Mouse (Mus musculus): ENCODE measurements around the gene Cnih2.
A peak's percentile ranks its signal among the peaks of the same experiment; 100 is the strongest.

Gene Cnih2

DNA sequence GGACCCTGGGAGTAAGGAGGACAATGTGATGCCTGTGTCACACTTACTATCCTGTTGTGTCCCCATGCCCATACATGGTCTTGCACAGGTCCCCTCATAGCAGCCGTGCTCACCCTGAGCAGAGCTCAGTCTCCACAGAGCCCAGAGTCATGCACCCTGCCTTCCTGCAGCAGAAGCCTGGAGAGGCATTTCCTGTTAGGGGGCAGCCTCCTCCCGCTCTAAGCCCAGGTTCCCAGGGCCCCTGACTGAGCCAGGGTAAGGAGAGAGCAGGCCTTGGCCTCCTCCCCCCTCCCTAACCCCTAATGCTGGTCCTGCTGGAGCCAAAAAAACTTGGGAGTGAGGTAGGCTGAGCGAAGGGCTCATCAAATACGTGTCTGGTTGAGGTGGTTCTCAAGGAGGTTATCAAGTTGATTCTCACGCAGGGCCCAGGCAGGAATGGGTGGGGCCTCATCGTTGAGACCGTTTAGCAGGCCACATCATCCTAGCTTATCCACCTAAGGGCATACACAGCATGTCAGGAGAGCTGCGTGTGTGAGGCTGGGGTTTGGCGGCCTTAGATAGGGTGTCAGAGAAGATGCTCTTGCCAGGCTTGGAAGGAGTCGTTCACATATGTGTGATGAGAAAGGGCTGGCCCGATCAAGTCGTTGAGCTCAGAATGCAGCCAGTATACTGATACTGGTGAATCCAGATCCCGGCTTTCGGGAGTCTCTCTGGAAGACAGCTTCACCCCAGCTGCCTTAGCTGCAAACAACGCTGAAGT, 31.1 kb downstream of the Cnih2 start:
- DNase-seq, result no peak

DNA sequence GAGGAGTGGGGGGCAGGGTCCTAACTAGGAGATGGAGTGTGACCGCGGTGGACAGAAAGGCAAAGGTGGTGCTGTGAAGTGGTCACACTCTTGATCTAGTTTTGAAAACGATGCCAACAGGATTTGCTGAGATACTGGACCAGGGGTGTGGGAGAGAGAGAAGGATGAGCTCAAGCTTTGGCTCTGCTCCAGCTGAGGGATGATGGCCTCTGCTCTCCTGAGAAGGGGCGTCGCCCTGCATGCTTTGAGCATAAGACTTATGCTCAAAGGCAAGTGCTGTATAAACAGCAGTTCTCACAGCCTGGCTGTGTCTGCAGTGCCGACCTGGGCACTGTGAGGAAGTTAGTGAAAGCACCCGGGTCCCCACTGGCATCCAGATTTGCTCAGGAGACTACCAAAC, 33.2 kb downstream of the Cnih2 start:
- no peak for DNase-seq

DNA sequence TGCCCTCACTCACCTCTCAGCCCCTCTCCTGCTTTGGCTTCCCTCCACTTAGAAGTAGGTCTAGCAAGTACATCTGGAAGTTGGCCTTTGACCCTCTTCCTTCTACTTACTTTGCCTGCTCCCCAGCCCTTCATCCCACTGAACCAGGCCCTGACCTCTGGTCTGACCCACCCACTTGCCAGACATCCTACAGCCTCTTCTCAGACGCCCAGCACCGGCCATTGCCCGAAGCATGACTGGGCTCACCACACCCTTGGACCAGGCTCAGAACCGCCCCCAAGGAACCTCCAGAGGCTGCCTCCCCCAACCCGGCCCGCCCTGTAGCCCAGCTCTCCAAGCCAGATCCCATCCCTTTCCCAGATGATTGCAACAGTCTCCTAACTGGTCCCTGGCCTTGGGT, 35.9 kb downstream of the Cnih2 start:
- DNase-seq, result no peak

DNA sequence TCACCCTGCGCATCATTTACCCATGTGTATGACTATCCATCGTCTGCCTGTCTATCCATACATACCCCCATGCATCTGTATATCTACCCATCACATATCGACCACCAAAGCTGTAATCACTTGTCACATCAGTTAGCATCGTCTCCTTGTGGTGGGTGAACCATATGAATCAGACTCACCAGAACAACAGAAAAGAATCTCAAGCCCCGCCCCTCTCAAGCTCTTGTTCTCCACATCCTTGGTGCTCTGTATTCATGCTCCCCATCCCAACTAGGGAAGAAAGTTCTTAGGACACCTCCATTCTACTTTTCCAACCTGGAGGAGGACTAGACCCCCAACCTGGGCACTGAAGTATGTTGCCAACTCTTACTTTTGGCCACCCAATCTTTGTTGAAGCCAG, 36.3 kb downstream of the Cnih2 start:
- DNase-seq, result no peak

DNA sequence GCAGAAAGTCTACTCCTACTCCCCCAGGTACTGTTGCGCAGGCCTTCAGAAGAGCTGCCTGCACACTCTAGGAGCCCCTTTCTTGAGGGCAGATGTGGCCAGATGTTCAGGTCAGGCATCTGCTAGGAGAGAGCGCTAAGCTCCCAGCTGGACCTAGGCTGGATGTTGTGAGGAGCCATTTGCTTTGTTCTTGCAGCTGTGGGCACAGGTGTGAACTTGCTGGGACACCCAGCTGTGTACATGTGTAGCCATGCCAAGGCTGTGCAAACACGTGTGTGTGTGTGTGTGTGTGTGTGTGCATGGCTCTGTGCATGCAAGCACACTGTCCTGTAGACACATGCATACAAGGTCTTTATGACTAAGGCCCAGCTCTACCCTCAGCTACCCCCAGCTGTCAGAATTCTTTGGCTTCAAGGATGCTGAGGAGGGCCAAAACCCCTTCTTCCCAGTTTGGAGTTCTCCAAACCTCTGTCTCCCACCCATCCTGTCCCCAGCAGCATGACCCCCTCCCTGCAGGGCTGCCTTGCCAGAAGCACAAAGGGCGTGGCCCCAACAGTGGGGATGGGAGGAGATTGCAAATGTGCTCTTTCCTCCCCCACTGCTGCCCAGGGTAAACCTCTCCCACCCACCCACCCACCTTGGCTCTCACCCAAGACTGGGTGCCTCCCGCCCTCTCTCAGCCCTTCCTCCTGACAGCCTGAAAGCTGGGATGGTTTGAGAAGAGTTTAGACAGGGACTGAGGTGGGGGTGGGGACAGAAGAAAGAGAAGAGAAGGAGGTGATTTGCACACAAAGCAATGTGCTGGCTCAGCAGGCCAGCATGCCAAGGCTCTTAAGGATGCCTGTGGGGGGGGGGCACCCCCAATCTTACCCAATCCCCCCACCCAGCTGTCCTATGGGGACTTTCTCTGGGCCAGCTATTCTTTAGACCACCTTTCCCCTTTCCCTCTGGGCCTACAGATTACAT, 37.7 kb downstream of the Cnih2 start:
- DNase-seq, result no peak

DNA sequence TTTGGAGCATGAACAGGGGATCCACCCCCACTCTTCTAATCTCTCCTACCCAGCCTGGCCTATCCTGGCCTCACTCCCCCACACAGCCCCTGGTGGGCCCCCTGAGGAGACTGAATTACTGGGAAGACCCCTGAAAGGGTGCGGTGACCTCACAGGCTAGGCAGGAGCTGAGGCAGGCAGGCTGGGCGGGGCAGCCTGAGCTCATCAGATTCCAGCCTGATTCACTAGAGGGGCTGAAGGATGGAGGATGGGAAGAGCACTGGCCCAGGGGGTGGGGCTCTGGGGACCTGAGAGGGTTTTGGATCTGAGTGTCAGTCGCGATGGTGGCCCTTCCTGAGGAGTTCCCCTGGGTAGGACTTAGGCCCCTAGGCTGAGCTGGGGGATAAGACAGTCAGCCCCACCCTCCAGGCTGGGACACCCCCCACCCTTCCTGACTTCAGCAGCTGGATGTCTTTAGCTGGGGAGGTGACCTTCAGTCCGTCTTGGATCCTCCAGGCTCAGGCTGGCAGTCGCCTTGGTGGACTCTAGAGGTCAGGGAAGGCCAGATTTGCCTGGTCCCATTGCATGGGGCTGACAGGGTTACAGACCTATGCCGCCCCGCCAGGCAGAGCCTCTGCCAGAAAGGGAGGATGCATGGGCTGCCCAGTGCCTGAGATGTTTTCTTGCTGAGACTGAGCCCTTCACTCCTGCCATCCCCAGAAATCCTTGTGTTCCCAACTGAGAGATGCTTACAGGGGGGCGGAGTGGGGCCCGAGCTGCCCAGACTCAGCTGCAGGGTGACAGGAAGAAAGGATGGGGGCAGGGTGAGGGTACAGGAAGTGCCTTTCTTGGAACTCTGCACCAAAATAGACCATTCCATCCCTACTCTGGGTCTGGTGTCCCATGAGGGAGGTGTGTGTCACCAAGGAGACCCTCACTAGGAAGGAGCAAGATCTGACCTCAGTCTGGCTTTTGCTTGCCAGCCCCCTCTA, 39.2 kb downstream of the Cnih2 start:
- no peak for DNase-seq

DNA sequence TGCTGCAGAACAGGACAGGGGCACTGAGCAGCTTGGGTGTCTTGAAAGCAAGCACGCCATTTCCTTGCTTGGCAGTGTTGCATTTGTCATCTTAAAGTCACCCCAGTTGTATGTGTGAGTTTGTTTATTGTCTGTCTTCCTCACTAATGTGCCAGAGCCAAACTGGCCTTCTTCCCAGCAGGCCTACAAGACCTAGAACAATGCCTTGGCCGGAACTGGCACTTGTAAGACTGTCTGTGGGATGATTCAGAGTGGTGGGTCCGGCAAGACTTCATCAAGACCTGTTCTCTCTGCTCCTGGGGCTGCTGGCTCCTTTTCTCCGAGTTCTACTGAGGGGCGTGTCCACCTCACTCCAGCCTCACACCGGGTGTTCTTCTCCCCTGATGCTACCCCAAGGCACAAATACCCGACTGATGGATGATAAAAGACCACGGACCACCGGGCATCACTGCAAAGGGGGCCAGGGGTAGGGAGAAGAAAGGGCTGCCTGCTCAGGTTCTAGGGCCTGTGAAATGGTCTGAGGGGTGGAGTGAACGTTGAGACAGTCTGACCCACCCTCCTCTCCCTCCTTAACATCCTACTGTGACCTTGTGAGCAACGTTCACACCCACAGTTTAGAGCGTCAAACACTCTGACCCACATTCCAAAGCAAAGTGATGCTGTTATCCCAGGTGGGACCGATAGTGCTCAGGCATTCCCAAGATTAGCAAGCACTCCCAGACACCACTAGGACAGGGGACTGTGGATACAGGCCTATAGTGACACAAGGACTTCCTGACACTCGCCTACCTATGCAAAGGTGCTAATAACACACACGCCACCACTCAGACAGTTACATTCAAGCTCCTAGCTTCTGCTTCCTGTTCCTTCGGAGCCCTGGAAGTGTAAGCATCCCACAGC, 40.2 kb downstream of the Cnih2 start:
- DNase-seq, result no peak

DNA sequence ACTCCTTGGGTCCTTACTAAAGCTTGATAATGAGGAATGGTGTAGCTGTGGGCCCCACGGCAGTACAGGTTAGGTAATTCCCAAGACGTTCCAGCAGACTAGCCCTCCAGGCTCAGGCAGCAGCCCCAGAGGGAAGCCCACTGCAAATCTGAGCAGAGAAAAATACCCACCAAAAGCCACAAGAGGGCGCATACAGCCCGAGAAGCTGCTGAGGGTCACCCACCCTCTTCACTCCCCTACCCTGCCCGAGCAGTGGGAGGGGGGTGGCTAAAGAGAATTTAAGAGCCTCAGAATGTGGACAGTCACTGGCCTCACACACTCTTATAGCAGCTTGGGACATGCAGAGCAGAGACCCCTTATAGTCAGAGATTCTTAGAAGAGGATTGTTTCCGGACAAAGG, 42.1 kb downstream of the Cnih2 start:
- no peak for DNase-seq

DNA sequence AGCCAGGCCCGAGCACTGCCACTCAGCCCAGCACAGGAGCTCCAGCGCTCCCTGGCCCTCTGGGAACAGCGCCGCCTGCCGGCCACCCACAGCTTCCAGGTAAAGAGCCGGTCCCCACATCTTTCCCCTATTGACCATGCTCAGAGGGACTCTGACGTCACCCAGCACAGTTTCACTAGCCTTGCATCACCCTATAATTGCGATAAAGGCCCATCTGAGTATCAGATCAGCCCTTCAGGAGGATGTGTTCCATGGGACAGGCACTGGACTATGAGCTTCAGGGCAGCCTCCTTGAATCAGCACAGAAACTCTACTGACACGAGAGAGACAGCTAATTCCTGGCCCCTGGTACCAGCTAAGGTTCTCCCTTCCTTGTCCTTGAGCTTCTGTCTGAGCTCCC, 44.4 kb downstream of the Cnih2 start:
- peak; percentile 40 for DNase-seq

DNA sequence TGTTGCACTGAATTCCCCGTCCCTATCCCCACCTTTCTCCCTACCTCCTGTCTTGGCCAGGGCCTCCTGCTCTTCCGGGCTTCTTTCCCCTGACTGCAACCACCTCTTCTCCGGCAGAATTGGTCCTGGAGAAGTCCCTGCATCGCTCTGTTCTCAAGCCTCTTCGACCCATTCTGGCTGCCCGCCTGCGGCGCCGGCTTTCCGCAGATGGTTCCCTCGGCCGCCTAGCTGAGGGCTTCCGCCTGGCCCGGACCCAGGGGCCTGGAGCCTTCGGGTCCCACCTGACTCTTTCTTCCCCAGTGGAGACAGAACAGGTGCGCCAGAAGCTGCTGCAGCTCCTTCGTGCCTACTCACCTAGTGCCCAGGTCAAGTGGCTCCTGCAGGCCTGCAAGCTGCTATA, 45.5 kb downstream of the Cnih2 start:
- no peak for DNase-seq

DNA sequence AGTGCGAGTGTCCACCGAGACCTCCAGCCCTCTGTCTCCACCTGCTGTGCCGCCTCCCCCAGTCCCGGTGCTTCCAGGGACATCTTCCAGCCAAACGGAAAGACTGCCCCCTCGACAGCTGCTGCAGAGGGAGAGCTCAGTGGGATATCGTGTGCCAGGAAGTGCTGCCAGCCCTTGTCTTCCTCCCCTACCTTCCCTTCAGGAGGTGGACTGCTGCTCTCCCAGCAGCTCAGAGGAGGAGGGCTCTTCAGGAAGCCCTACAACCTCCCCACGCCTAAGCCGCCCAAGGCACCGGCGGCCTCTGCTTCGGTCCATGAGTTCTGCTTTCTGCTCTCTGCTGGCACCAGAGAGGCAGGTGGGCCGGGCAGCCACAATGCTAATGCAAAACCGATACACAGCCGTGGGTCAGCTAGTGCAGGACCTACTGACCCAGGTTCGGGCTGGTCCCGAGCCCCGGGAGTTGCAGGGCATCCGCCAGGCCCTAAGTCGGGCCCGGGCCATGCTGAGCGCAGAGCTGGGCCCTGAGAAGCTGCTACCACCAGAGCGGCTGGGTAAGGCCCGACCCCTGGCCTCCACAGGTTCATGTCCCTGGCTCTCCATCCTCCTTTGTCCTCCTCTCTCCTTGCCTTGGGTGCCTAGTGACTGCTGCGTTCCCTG, 46.0 kb downstream of the Cnih2 start:
- no peak for DNase-seq

DNA sequence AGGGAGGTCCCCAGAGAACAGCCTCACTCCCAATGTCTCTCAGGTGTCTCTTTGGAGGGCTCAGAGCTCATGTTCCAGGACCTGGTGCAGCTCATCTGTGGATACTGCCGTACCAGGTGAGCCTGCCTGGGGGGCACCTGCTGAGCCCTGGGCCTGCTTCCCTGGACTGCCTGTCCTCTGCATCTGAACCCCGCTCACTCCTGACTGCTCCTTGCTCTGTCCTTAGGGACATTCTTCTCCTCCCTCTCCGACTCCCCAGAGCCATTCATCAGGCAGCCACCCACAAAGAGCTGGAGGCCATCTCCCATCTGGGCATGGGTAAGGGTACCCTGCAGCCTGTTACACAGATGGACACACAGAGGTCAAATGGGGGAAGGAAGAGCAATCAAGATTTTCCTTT, 46.8 kb downstream of the Cnih2 start:
- no peak for DNase-seq

DNA sequence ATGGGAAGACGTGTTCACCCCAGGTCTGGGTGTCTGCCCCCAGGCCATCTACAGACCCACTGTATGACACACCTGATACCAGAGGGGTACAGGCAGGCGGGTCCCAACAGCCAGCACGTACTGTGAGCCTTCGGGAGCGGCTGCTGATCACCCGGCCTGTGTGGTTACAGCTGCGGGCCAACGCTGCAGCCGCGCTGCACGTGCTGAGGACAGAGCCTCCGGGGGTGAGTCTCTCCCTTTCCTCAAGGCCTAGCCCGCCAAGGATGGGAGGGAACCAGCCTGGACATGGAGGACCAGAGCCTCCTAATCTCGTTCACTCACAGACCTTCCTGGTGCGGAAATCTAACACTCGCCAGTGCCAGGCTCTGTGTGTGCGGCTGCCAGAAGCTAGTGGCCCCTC, 47.3 kb downstream of the Cnih2 start:
- no peak for DNase-seq

DNA sequence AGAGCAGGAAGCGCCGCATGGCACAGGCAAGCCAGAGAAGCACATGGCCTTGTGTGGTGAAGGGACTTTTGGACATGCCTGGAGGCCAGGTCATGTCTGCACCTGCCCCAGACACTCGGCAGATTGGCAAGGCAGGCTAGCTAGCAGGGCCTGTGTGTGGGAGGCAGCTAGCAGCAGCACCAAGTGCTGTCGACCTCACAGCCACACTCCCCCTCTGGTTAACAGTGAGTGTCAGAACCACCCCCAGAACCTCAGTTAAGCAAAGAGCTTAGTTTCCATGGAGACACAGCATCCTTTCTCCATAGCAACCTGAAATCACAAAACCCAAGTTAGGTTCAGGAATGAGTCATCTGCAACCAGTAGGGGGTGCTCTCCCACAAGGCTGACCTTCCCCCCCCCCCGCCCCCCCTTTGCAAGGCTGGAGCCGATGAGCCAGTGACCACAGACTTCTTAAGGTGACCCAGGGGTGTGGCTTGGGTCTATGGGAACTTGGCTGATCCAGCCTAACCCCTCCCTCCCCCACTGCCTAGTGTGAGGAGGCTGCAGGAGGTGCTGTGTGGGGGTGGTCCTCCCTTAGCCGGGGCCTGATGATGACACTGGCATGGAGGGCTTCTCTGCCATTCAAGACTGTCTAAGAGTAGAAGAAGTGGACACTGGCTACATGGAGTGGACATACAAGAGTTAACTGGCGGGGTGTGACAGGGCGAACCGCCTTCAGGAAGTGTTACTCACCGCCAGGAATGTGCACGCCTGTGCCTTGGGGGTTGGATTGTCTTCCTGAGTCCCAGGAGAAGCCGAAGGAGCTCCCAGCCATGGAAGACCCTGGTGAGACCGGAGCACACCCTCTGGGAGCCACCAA, 48.0 kb downstream of the Cnih2 start, which contains the start of gene Rin1:
Gene Rin1 (plus strand): TSS at position 435 of the 859 bp plus-strand sequence.
- DNase-seq, result peak; percentile 68

DNA sequence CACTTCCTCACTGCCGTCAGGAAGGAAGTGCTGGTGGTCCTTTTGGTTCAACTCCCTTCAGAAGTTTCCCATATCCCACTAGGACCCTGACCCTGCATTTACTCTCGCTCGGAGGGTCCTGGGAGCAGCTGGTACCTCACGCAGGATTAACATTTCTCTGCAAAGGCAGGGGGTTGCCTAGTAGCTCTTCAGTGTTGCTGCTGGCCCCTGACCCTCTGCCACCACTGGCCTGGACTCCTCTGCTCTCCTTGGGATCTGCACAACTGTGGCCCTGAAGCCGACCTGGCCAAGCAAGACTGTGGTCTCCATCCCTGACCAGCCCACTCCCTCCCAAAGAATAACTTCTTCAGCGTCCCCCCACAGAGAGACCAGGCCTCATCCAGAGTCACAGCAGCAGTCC, 49.0 kb downstream of the Cnih2 start:
- DNase-seq, result no peak

DNA sequence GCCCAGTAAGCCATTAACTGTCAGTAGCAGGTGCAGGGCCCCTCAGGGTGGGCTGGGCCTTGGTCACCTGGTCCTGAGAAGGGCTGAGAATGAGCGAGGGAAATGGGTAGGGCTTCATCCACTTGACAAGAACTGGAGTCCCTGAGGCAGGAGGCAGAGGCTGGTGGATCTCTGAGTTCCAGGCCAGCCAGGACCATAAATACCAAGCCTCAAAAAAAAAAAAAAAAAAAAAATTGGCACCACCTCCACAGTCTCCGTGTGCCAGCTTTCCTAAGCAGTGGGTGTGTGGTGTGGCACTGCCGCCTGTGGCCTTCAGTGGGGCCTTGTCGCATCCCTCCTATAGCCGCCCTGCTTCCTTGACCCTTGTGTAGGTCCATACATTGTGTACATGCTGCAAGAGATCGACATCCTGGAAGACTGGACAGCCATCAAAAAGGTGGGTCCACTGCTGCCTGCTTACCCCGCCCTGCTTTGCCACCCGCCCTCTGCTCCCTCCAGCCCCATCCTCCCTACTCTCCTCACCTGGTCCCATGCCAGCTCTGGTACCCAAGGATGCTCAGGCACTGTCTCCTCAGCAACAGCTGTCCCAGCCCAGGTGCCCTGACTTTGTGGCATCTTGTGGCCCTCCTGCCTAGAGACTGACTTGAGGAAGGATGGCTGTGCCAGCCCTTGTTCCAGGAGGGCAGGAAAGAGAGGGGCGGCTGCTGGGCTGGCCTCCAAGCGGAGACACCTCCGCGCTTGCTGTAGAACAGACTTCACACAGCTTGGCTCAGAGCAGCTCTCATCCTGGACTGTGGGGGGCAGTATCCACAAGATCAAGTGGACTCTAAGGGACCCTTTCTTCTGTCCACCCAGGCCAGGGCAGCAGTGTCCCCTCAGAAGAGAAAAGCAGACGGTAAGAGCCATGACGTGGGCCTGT, 49.9 kb downstream of the Cnih2 start:
- no peak for DNase-seq

DNA sequence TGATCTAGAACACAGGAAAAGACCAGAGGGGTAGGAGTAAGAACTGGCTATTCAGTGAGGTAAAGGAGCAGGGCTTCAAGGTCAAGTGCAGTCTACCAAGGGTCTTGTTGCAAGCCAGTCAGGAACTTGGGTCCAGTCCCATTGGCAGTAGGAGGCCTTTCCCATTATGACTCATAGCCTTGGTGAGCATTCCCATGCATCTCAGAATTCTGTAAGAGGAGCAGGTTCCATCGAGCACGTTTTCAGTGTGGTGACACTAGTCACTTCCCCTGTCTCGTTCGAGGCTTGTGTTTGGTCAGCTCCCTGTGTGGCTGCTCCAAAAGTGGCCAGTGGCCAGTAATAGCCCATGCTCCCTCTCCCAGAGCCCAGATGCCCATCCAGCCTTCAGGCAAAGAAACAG, 52.8 kb downstream of the Cnih2 start:
- DNase-seq, result no peak

All from kidney, adult 11 months (tissue).